Mouse (Mus musculus) adrenal gland, postnatal 14 days (tissue): ENCODE data around the gene Ror1. TPM values are rescaled to one million over a fixed set of nuclear protein-coding genes. Genes with fewer than 3 reads are reported as not detected.
A peak's percentile ranks its signal among the peaks of the same experiment; 100 is the strongest.

ENCODE experiments used
- DNase-seq: peaks from one replicate; pipeline ENCODE4 v3.0.0; 2021; ENCODE audit warnings: mixed read lengths
- long read RNA-seq, 2 experiments: library from polyadenylated mRNA; stranded (forward); transcript quantifications; one replicate each; pipeline ENCODE4 v2.0.0; 2021
- total RNA-seq: library from RNA; stranded (reverse); gene quantifications from 2 replicates; pipeline ENCODE4 v1.2.3, GENCODE M21; 2021

Ror1 gene
- total RNA-seq, result 4.6 and 5.5 TPM in 2 replicates
- long read RNA-seq, experiment 1, partial matches to known transcripts, result 0 of 3 reads
- long read RNA-seq, experiment 1, other reads (novel, unspliced or antisense), result 3 of 3 reads
- long read RNA-seq, experiment 2, partial matches to known transcripts, result 1 of 4 reads
- long read RNA-seq, experiment 2, other reads (novel, unspliced or antisense), result 3 of 4 reads

- DNase-seq, result peak; percentile 93
Observed at GRCm38 (mm10) chr4:100095685-100096595, at the start of gene Ror1. Gene Ror1, plus strand, starts transcription at chr4:100095791.

- DNase-seq, result no peak
Observed at GRCm38 (mm10) chr4:100047066-100047465, 48.5 kb upstream of the Ror1 start.

GRCm38 (mm10) chr4:100048351-100048950 lies 47.1 kb upstream of the Ror1 start:
- no peak for DNase-seq

- DNase-seq, result no peak
Observed at GRCm38 (mm10) chr4:100051767-100052166, 43.8 kb upstream of the Ror1 start.

- no peak for DNase-seq
Observed at GRCm38 (mm10) chr4:100052258-100052657, 43.3 kb upstream of the Ror1 start.

- DNase-seq, result no peak
Observed at GRCm38 (mm10) chr4:100056046-100056445, 39.5 kb upstream of the Ror1 start.

GRCm38 (mm10) chr4:100056446-100056845 lies 39.1 kb upstream of the Ror1 start:
- no peak for DNase-seq

GRCm38 (mm10) chr4:100057381-100057780 lies 38.2 kb upstream of the Ror1 start:
- no peak for DNase-seq

GRCm38 (mm10) chr4:100058631-100059030 lies 37.0 kb upstream of the Ror1 start:
- DNase-seq, result no peak

- no peak for DNase-seq
Observed at GRCm38 (mm10) chr4:100059811-100060210, 35.8 kb upstream of the Ror1 start.

- DNase-seq, result no peak
Observed at GRCm38 (mm10) chr4:100061396-100062066, 34.1 kb upstream of the Ror1 start.

GRCm38 (mm10) chr4:100065686-100066085 lies 29.9 kb upstream of the Ror1 start:
- no peak for DNase-seq

- DNase-seq, result no peak
Observed at GRCm38 (mm10) chr4:100070101-100070500, 25.5 kb upstream of the Ror1 start.

- DNase-seq, result peak; percentile 40
Observed at GRCm38 (mm10) chr4:100096596-100097181, 1.1 kb downstream of the Ror1 start.

- DNase-seq, result no peak
Observed at GRCm38 (mm10) chr4:100097364-100097979, 1.9 kb downstream of the Ror1 start.

GRCm38 (mm10) chr4:100101066-100101820 lies 5.7 kb downstream of the Ror1 start:
- no peak for DNase-seq

- no peak for DNase-seq
Observed at GRCm38 (mm10) chr4:100101844-100102243, 6.3 kb downstream of the Ror1 start.

GRCm38 (mm10) chr4:100104241-100104640 lies 8.7 kb downstream of the Ror1 start:
- no peak for DNase-seq

- no peak for DNase-seq
Observed at GRCm38 (mm10) chr4:100107593-100107992, 12.0 kb downstream of the Ror1 start.

GRCm38 (mm10) chr4:100108551-100108950 lies 13.0 kb downstream of the Ror1 start:
- no peak for DNase-seq

- DNase-seq, result no peak
Observed at GRCm38 (mm10) chr4:100114148-100114547, 18.6 kb downstream of the Ror1 start.
